Mouse (Mus musculus) C2C12 (cell line): ENCODE measurements at regions not wholly inside any gene's neighbourhood (a gene's known extent, or its start where the extent isn't known, plus 50 kb on each side); places are given as distances from the start of the nearest gene placed in this dataset.

ENCODE experiments used
- H3K27me3 ChIP-seq: one replicate; pipeline ENCODE4 v1.6.1; 2011; ENCODE audit not compliant: control insufficient read depth, insufficient read depth, insufficient read length
- H3K36me3 ChIP-seq: one replicate; pipeline ENCODE4 v1.6.1; 2011; ENCODE audit not compliant: control insufficient read depth, insufficient read depth
- H3K4me3 ChIP-seq: one replicate; pipeline ENCODE4 v1.5.1; 2011; ENCODE audit warnings: mild to moderate bottlenecking, control low read depth; ENCODE audit not compliant: poor library complexity, insufficient read depth, severe bottlenecking
- H3K79me2 ChIP-seq: one replicate; pipeline ENCODE4 v1.6.1; 2011; ENCODE audit not compliant: control insufficient read depth, insufficient read depth
- H3K79me3 ChIP-seq: one replicate; pipeline ENCODE4 v1.6.1; 2011; ENCODE audit warnings: low read depth, control low read depth
- H3ac ChIP-seq: one replicate; pipeline ENCODE3; 2011; ENCODE audit warnings: low read depth; ENCODE audit not compliant: control insufficient read depth, insufficient read length
- CEBPB ChIP-seq: IDR thresholded peaks from one replicate; pipeline ENCODE4 v1.6.1; 2011; ENCODE audit warnings: low read depth, mild to moderate bottlenecking, control low read depth, moderate library complexity
- CTCF ChIP-seq: IDR thresholded peaks from one replicate; pipeline ENCODE4 v1.5.1; 2011; ENCODE audit not compliant: control insufficient read depth, insufficient read depth, insufficient read length
- FOSL1 ChIP-seq: IDR thresholded peaks from one replicate; pipeline ENCODE4 v1.8.0; 2011; ENCODE audit warnings: mild to moderate bottlenecking, low read length; ENCODE audit not compliant: poor library complexity, insufficient read depth, severe bottlenecking
- MAX ChIP-seq: IDR thresholded peaks from one replicate; pipeline ENCODE4 v1.6.1; 2011; ENCODE audit warnings: mild to moderate bottlenecking, control low read depth
- MYOD1 ChIP-seq: IDR thresholded peaks from one replicate; pipeline ENCODE4 v1.6.1; 2011; ENCODE audit warnings: low read depth; ENCODE audit not compliant: control insufficient read depth, insufficient read length
- MYOG ChIP-seq: IDR thresholded peaks from one replicate; pipeline ENCODE4 v1.6.1; 2011; ENCODE audit not compliant: control insufficient read depth, insufficient read length; ENCODE audit errors: extremely low read depth
- USF1 ChIP-seq: IDR thresholded peaks from one replicate; pipeline ENCODE4 v1.6.1; 2011; ENCODE audit warnings: low read depth, mild to moderate bottlenecking, control low read depth, moderate library complexity

DNA sequence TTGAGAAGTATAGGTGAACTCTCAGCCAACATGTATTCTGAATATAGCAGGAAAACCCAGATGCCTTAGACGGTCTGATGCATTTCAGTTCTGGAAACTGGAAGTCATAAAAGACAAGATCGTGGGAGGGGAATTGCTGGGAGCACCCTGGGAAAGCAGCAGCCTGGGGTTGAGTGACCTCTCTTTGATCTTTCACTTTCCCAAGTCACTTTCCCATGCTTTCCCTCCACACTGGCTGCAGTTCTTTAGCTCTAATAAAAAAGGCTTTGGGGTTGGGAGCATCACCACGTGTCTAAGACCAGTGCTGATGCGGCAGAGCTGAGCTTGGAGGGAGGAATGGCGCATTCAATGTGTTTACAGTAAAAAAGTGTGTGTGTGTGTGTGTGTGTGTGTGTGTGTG, 91.2 kb upstream of the Arhgap32 start:
- H3K4me3 ChIP-seq = no peak overlapping the region
- H3K79me3 ChIP-seq = no peaks in the 10 kb centered on the region
- H3K36me3 ChIP-seq = no peaks in the 10 kb centered on the region
- no peak overlapping the region for H3ac ChIP-seq
- TF ChIP-seq MYOG (no peak), USF1 (no peak), MYOD1 (no peak), CEBPB (no peak), FOSL1 (no peak), CTCF (no peak), MAX (no peak)
- H3K79me2 ChIP-seq = no peaks in the 10 kb centered on the region
- no peaks in the 10 kb centered on the region for H3K27me3 ChIP-seq

DNA sequence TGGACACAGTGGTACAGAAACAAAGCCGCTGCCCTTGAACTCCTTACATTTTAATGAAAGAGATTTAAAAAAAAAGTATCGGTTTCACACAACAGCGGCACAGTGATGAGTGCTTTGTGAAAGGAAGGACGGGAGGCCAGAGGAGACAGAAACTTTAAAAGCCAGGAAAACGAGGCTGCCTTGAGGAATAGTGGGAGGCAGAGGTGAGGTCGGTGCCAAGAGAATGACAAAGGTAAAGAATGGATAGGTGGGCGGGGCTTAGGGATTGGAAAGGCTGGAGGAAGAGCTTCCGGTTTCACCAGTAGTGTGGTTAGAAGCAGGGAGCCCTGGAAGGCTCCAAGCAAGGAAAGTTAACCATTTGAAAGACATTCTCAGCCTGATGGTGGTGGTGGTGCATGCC, 88.0 kb upstream of the Arhgap32 start:
- H3ac ChIP-seq = no peak overlapping the region
- TF ChIP-seq CTCF (no peak), CEBPB (no peak), MYOD1 (no peak), MYOG (no peak), USF1 (no peak), MAX (no peak), FOSL1 (no peak)
- no peaks in the 10 kb centered on the region for H3K27me3 ChIP-seq
- no peaks in the 10 kb centered on the region for H3K79me3 ChIP-seq
- no peaks in the 10 kb centered on the region for H3K79me2 ChIP-seq
- H3K36me3 ChIP-seq = no peaks in the 10 kb centered on the region
- H3K4me3 ChIP-seq = no peak overlapping the region

DNA sequence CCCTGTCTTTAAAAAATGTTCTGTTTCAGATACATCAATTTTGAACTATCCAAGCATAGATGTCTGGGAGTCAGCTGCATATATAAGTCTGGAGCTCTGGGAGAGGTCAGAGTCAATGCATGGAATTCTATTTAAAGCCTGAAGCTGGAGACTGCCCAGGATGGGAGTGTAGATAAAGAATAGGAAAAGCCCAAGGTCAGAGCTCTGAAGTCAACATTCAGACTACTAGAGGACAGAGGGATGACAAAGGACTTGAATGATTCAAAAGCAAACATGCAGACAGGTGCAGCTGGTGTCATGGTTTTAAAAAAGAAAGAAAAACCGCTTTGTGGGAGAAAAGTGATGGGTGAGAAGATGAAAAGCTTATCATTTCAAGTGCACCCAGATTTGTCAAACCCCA, 86.9 kb upstream of the Arhgap32 start:
- no peaks in the 10 kb centered on the region for H3K36me3 ChIP-seq
- TF ChIP-seq USF1 = no peak
- no peak for TF ChIP-seq FOSL1
- no peak for TF ChIP-seq MAX
- H3K27me3 ChIP-seq = no peaks in the 10 kb centered on the region
- H3K79me3 ChIP-seq = peaks cover 3% of the 10 kb centered on the region
- H3ac ChIP-seq = no peak overlapping the region
- H3K79me2 ChIP-seq = peaks cover 5% of the 10 kb centered on the region
- H3K4me3 ChIP-seq = no peak overlapping the region

DNA sequence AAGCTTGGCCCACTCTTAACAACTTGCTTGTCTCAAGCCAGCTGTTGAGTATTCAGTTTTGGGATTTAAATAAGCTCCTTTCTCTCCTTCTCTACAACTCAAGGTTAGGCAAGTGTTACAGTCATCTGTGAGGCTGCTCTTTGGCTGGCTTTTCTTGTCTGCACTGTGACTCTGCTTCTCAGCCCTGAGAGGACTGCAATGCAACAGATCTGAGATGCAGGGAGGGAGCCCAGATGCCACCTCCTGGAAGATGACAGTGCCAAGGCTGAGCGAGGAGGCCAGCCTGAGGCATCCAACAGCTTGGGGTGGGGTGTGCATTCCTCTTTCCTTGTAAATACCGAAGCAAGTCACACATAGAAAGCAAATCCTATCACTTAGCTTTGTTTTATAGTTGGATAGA, 86.2 kb upstream of the Arhgap32 start:
- H3K36me3 ChIP-seq = no peaks in the 10 kb centered on the region
- H3K79me2 ChIP-seq = peaks cover 7% of the 10 kb centered on the region
- H3K27me3 ChIP-seq = no peaks in the 10 kb centered on the region
- H3ac ChIP-seq = no peak overlapping the region
- peaks cover 3% of the 10 kb centered on the region for H3K79me3 ChIP-seq
- no peak overlapping the region for H3K4me3 ChIP-seq
- TF ChIP-seq FOSL1 = no peak
- TF ChIP-seq USF1 = no peak

DNA sequence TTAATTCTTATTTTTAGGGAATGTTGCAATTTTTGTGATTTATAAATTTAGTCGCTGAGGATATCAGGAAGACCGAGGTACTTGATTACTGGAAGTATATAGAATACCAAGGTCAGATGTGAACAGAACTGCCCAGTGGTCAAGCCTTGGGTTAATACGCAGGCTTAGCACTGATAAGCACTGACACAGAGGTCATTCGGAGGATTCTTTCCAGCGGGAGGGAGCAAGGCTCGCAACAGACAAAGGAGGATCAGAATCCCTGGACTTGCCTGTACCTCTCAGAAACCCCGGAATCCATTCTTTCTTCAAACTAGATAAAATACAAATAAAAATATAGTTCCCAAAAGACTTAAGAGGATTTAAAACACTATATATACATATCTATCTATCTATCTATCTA, 85.7 kb upstream of the Arhgap32 start:
- Histone ChIP-seq H3K36me3 (no peaks in the 10 kb centered on the region), H3ac (no peak overlapping the region), H3K79me3 (peaks cover 6% of the 10 kb centered on the region), H3K79me2 (peaks cover 7% of the 10 kb centered on the region), H3K27me3 (no peaks in the 10 kb centered on the region), H3K4me3 (no peak overlapping the region)
- TF ChIP-seq CTCF = no peak
- TF ChIP-seq MYOD1 = no peak
- TF ChIP-seq CEBPB = no peak
- TF ChIP-seq FOSL1 = no peak
- TF ChIP-seq USF1 = no peak
- TF ChIP-seq MAX = no peak
- no peak for TF ChIP-seq MYOG

DNA sequence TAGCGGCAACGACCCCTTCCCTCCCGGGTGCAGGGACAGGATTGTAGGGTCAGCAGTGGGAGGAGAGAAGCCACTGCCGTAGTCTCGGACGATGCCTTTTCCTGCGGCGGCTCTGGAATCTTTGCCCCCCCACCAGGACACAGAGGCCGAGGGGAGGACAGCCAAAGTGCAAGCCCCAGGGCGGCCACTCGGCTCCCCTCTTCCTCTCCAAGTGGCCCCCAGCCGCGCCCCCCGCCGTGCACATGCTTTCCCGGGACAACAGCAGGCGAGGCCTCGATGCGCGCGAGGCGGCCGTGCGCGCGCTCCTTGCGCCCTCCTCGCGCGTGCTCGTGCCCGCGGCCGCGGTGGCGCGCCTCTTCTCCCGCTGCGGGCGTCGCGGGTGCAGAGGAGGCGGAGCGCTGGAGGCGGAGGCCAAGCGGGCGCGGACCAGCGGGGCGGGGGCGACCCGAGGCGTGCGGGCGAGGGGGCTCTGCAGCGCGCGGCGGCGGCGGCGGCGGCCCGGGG, 83.9 kb upstream of the Arhgap32 start:
- peaks cover 8% of the 10 kb centered on the region for H3K79me3 ChIP-seq
- TF ChIP-seq MAX = peak; percentile 30
- TF ChIP-seq USF1 = no peak
- H3K27me3 ChIP-seq = no peaks in the 10 kb centered on the region
- no peaks in the 10 kb centered on the region for H3K36me3 ChIP-seq
- peak overlapping the region; percentile 60 for H3ac ChIP-seq
- H3K4me3 ChIP-seq = peak overlapping the region; percentile 36
- peaks cover 11% of the 10 kb centered on the region for H3K79me2 ChIP-seq
